Comparison of ENCODE assay signal across 9 mouse cellular contexts in the genomic region with DNA sequence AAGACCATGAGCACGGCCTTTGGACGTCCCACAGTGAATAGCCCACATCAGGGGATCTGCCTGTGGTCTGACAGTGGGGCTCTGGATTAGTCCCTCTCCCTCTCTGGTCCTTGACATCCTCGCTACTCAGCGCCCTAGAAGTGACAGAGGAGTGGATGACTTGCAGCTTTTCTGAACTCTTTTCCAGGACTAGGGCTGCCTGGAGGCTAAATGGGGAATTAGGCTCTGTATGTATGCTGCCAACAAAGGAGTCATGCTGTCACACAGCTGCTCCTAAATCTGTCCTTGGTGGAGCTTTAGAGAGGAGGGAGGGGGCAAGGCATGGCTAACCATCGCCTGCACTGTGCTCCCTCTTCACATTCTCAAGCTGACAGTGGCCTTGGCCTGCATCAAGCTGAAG. TPM values are rescaled to one million over a fixed set of nuclear protein-coding genes. Genes with fewer than 3 reads are reported as not detected.
DNase-seq lines count a peak whose midpoint lies in the region; ATAC-seq and TF ChIP-seq lines count a peak whose summit lies in the region.
"Had no signal": no experiment of that assay in that cellular context is flagged by ENCODE, and none has a peak within 500 bp of the region (broad histone marks: within the 10 kb centered on the region; RNA-seq: fewer than 3 reads in every experiment).

No protein-coding gene starts in this region.

- no peak; the same call in 1 of the 2 replicates for TF ChIP-seq CTCF in left cerebral cortex, adult 2 months (IDR thresholded peaks at IDR 0.05)

- H3K9me3 ChIP-seq in heart, embryonic 10.5 days, result no peaks in the 10 kb centered on the region
- H3K9me3 ChIP-seq in midbrain, embryonic 14.5 days (ENCODE audit: control insufficient read depth, low read length), result no peaks in the 10 kb centered on the region
- H3K9me3 ChIP-seq: limb, embryonic 15.5 days had no signal

- H3K36me3 ChIP-seq in heart, embryonic 10.5 days, result no peaks in the 10 kb centered on the region
- no peaks in the 10 kb centered on the region for H3K36me3 ChIP-seq in midbrain, embryonic 14.5 days (ENCODE audit: control insufficient read depth, insufficient read depth, low read length)
- H3K36me3 ChIP-seq: limb, embryonic 15.5 days had no signal

- no peak overlapping the region for H3K4me2 ChIP-seq in midbrain, embryonic 14.5 days (ENCODE audit: low read length)
- H3K4me2 ChIP-seq: limb, embryonic 15.5 days had no signal

- intact Hi-C loops in left cerebral cortex, adult 2 months (cut with DNase I), result loop anchor here (5.0 kb wide), 1 partner anchor 107 kb away; no protein-coding TSS in a partner anchor

- H3K4me1 ChIP-seq in heart, embryonic 10.5 days, result peaks cover 23% of the 10 kb centered on the region
- H3K4me1 ChIP-seq in midbrain, embryonic 14.5 days (ENCODE audit: control insufficient read depth, insufficient read depth, low read length), result no peaks in the 10 kb centered on the region

- H3K9ac ChIP-seq in midbrain, embryonic 14.5 days (replicated peaks; ENCODE audit: low read length), result no peak overlapping the region
- H3K9ac ChIP-seq: limb, embryonic 15.5 days had no signal

- H3K27me3 ChIP-seq in heart, embryonic 10.5 days (ENCODE audit: insufficient read depth, poor library complexity, severe bottlenecking), result peaks cover 29% of the 10 kb centered on the region
- no peaks in the 10 kb centered on the region for H3K27me3 ChIP-seq in midbrain, embryonic 14.5 days (ENCODE audit: control insufficient read depth, insufficient read depth, low read length)

- ATAC-seq in midbrain, embryonic 14.5 days (ENCODE audit: low FRiP score, low TSS enrichment), result no peak; the same call in 1 of the 2 replicates
- ATAC-seq in activated CD4-positive, CD25-positive, alpha-beta regulatory T cell, adult 4 months, result no peak
- ATAC-seq in megakaryocyte progenitor cell, adult 5-6 weeks (replicated peaks; ENCODE audit: poor library complexity), result no peak

- 46% methylated on average over 5 of the region's 5 CpGs for WGBS in heart, embryonic 10.5 days
- WGBS in midbrain, embryonic 14.5 days, result 13% methylated on average over 5 of the region's 5 CpGs

- peak overlapping the region; percentile 84 for H3K27ac ChIP-seq in left cerebral cortex, adult 2 months
- peak overlapping the region; percentile 17; the same call in 1 of the 2 replicates for H3K27ac ChIP-seq in heart, embryonic 10.5 days
- no peak overlapping the region for H3K27ac ChIP-seq in midbrain, embryonic 14.5 days (replicated peaks; ENCODE audit: low read depth, low read length)
- H3K27ac ChIP-seq: limb, embryonic 15.5 days had no signal

- no peak for DNase-seq in left cerebral cortex, adult 2 months (ENCODE audit: extremely low spot score in 1 of 2, low spot score in 2 of 2)
- no peak for DNase-seq in left cerebral cortex, adult 18-20 months (ENCODE audit: low spot score in 2 of 2)
- DNase-seq in cerebellum, adult 18-20 months, result peak; percentile 35 to 52
- no peak for DNase-seq in heart, embryonic 10.5 days (ENCODE audit: low spot score)
- DNase-seq in midbrain, embryonic 14.5 days, result peak; percentile 21
- no peak for DNase-seq in natural killer cell, adult 2 months (ENCODE audit: low spot score in 2 of 2)

- H3K4me3 ChIP-seq in left cerebral cortex, adult 2 months, result no peak overlapping the region
- no peak overlapping the region for H3K4me3 ChIP-seq in heart, embryonic 10.5 days
- no peak overlapping the region for H3K4me3 ChIP-seq in midbrain, embryonic 14.5 days (replicated peaks; ENCODE audit: low read depth, low read length)
- H3K4me3 ChIP-seq: limb, embryonic 15.5 days had no signal

RNA-seq across cellular contexts. Expression of a gene that starts 53.1 kb away (rescaled TPM):
- 1 to 10 TPM; 4.8 to 6.7 TPM for total RNA-seq in left cerebral cortex, adult 2 months (2021)
- total RNA-seq in left cerebral cortex, adult 18-20 months (2021), result 1 to 10 TPM; 5.2 to 5.4 TPM
- 0.65 and 2.2 TPM in 2 replicates for polyA plus RNA-seq in heart, embryonic 10.5 days (2016; fragmentation: Nextera tagmentation; extraction: Ambion mirVana)
- polyA plus RNA-seq in midbrain, embryonic 14.5 days (2014; fragmentation: Nextera tagmentation; extraction: Ambion mirVana), result 0.34 and 0.79 TPM in 2 replicates
- not detected for polyA plus RNA-seq in activated CD4-positive, CD25-positive, alpha-beta regulatory T cell, adult 4 months (2017; shearing (Covaris generic))
- not detected in 2 replicates for total RNA-seq in megakaryocyte progenitor cell, adult 5-6 weeks (2015)
- total RNA-seq in megakaryocyte progenitor cell, adult 5-6 weeks (2017), result not detected in 2 replicates

Comparison
In these comparisons a context has a peak if more than half of its experiments do, and no peak if none do; other contexts are left out.
1. DNase-seq: peak in cerebellum, adult 18-20 months (2 of 2) and midbrain, embryonic 14.5 days (single experiment); none in left cerebral cortex, adult 2 months (0 of 2), left cerebral cortex, adult 18-20 months (0 of 2), heart, embryonic 10.5 days (single experiment) and natural killer cell, adult 2 months (0 of 2).
2. RNA of a gene that starts 53.1 kb away (total RNA-seq): 4.8 to 6.7 TPM in left cerebral cortex, adult 2 months and 5.2 to 5.4 TPM in left cerebral cortex, adult 18-20 months; not detected in megakaryocyte progenitor cell, adult 5-6 weeks; every median in the first group is over 4 times any median in the second.